Mouse (Mus musculus): ENCODE measurements around the gene Try4.

GRCm38 (mm10) chr6:41266140-41266539, 35.9 kb upstream of the Try4 start:
- no peak for TF ChIP-seq CTCF (IDR thresholded peaks at IDR 0.05)
- no peak for TF ChIP-seq EP300 (IDR thresholded peaks at IDR 0.05)
